Mouse (Mus musculus) midbrain, embryonic 12.5 days (tissue): ENCODE results near the gene Gdf10. TPM values are rescaled to one million over a fixed set of nuclear protein-coding genes. Genes with fewer than 3 reads are reported as not detected.

Experiments
- polyA plus RNA-seq: library from polyadenylated mRNA; unstranded; fragments of >200 nt; fragmentation: Nextera tagmentation; extraction: Ambion mirVana; gene quantifications from 2 replicates; pipeline ENCODE4 v1.2.1, GENCODE M21; 2016

Gene Gdf10
- polyA plus RNA-seq, 1 experiment from 2014 or later: 4.4 TPM

Other genes with a start within 250 kb of the Gdf10 start
- not detected in 2 replicates for gene Gdf2, start 17.5 kb downstream of the Gdf10 start, polyA plus RNA-seq
- gene Rbp3, start 30.4 kb downstream of the Gdf10 start, polyA plus RNA-seq: 0.07 and 0.09 TPM in 2 replicates
- gene Zfp488, start 55.2 kb downstream of the Gdf10 start, polyA plus RNA-seq: 0.15 and 0.20 TPM in 2 replicates
- not detected in 2 replicates for gene Gm30083, start 91.6 kb downstream of the Gdf10 start, polyA plus RNA-seq
- not detected in 2 replicates for gene Gm5460, start 93.2 kb downstream of the Gdf10 start, polyA plus RNA-seq
- not detected in 2 replicates for gene Antxrl, start 129.1 kb downstream of the Gdf10 start, polyA plus RNA-seq
- 0.43 and 0.84 TPM in 2 replicates for gene Anxa8, start 162.4 kb downstream of the Gdf10 start, polyA plus RNA-seq
- gene A630023A22Rik, start 179.2 kb downstream of the Gdf10 start, polyA plus RNA-seq: not detected in 2 replicates
- gene Npy4r, start 228.9 kb downstream of the Gdf10 start, polyA plus RNA-seq: not detected in 2 replicates